In genomic region chr7:144175025-144175424, GRCm38 (mm10) we compare ENCODE assay signal across 10 mouse cellular contexts.
DNase-seq lines count a peak whose midpoint lies in the region; ATAC-seq and TF ChIP-seq lines count a peak whose summit lies in the region.
"Had no signal": no experiment of that assay in that cellular context is flagged by ENCODE, and none has a peak within 500 bp of the region (broad histone marks: within the 10 kb centered on the region; RNA-seq: fewer than 3 reads in every experiment).

No protein-coding gene starts in this region.

- no peaks in the 10 kb centered on the region for H3K9me3 ChIP-seq in kidney, embryonic 14.5 days (ENCODE audit: control insufficient read depth, low read length)
- no peaks in the 10 kb centered on the region for H3K9me3 ChIP-seq in embryonic facial prominence, embryonic 14.5 days (ENCODE audit: control insufficient read depth, low read length)
- no peaks in the 10 kb centered on the region for H3K9me3 ChIP-seq in forebrain, postnatal 0 days (ENCODE audit: low read length)
- no peaks in the 10 kb centered on the region for H3K9me3 ChIP-seq in midbrain, embryonic 16.5 days (replicated peaks; ENCODE audit: control insufficient read depth, low read length, poor library complexity, severe bottlenecking)

- ATAC-seq in kidney, embryonic 14.5 days (ENCODE audit: low FRiP score, low TSS enrichment) = no peak
- ATAC-seq in embryonic facial prominence, embryonic 14.5 days (ENCODE audit: low read depth) = no peak
- no peak for ATAC-seq in forebrain, postnatal 0 days
- peak; percentile 19 for ATAC-seq in midbrain, embryonic 16.5 days

- WGBS in kidney, embryonic 14.5 days = 27% methylated on average over 7 of the region's 7 CpGs
- WGBS in embryonic facial prominence, embryonic 14.5 days = 27% methylated on average over 7 of the region's 7 CpGs
- WGBS in forebrain, postnatal 0 days = 14% methylated on average over 7 of the region's 7 CpGs
- 14% methylated on average over 7 of the region's 7 CpGs for WGBS in midbrain, embryonic 16.5 days

- no peak overlapping the region for H3K27ac ChIP-seq in kidney, embryonic 14.5 days (ENCODE audit: low read depth, low read length)
- H3K27ac ChIP-seq in embryonic facial prominence, embryonic 14.5 days (replicated peaks; ENCODE audit: low read depth, low read length) = no peak overlapping the region
- peak overlapping the region; percentile 94 for H3K27ac ChIP-seq in forebrain, postnatal 0 days (ENCODE audit: low read depth, low read length)
- peak overlapping the region; percentile 93 for H3K27ac ChIP-seq in midbrain, embryonic 16.5 days (ENCODE audit: low read length)

- H3K4me1 ChIP-seq in kidney, embryonic 14.5 days (ENCODE audit: control insufficient read depth, insufficient read depth, low read length) = peaks cover 18% of the 10 kb centered on the region
- no peaks in the 10 kb centered on the region for H3K4me1 ChIP-seq in embryonic facial prominence, embryonic 14.5 days (ENCODE audit: control insufficient read depth, insufficient read depth, low read length)
- peaks cover 19% of the 10 kb centered on the region; the same call in 1 of the 2 replicates for H3K4me1 ChIP-seq in forebrain, postnatal 0 days (ENCODE audit: insufficient read depth)
- H3K4me1 ChIP-seq in midbrain, embryonic 16.5 days (ENCODE audit: control insufficient read depth, insufficient read depth, low read length) = peaks cover 25% of the 10 kb centered on the region

- no peak for TF ChIP-seq CTCF in forebrain, postnatal 0 days (IDR thresholded peaks at IDR 0.05; ENCODE audit: low read depth)

- DNase-seq in kidney, postnatal 25 days = no peak
- no peak for DNase-seq in embryonic facial prominence, embryonic 14.5 days (ENCODE audit: low spot score)
- DNase-seq in forebrain, postnatal 0 days = peak; percentile 52
- DNase-seq in urinary bladder, postnatal 4 days (ENCODE audit: low spot score in 2 of 2) = no peak
- DNase-seq in thymus, postnatal 36 days = no peak
- DNase-seq in cerebellum, adult 8-10 months = no peak
- DNase-seq: adrenal gland, adult 8-10 months; lung, adult 18-20 months had no signal

- H3K4me2 ChIP-seq in kidney, embryonic 14.5 days (replicated peaks; ENCODE audit: low read depth, low read length) = peak overlapping the region; percentile 43
- peak overlapping the region; percentile 56 for H3K4me2 ChIP-seq in embryonic facial prominence, embryonic 14.5 days (ENCODE audit: low read depth, low read length)
- peak overlapping the region; percentile 64 for H3K4me2 ChIP-seq in forebrain, postnatal 0 days (ENCODE audit: low read depth)
- peak overlapping the region; percentile 71 for H3K4me2 ChIP-seq in midbrain, embryonic 16.5 days (ENCODE audit: low read length)

- H3K27me3 ChIP-seq in kidney, embryonic 14.5 days (ENCODE audit: control insufficient read depth, insufficient read depth, low read length) = peaks cover 23% of the 10 kb centered on the region
- peaks cover 46% of the 10 kb centered on the region for H3K27me3 ChIP-seq in embryonic facial prominence, embryonic 14.5 days (replicated peaks; ENCODE audit: control insufficient read depth, insufficient read depth, low read length)
- no peaks in the 10 kb centered on the region for H3K27me3 ChIP-seq in forebrain, postnatal 0 days (ENCODE audit: insufficient read depth, low read length)
- no peaks in the 10 kb centered on the region for H3K27me3 ChIP-seq in midbrain, embryonic 16.5 days (ENCODE audit: control insufficient read depth, insufficient read depth, low read depth, low read length)

- H3K9ac ChIP-seq in kidney, embryonic 14.5 days (ENCODE audit: low read depth, low read length) = no peak overlapping the region
- no peak overlapping the region for H3K9ac ChIP-seq in embryonic facial prominence, embryonic 14.5 days (ENCODE audit: low read depth, low read length)
- peak overlapping the region; percentile 88 for H3K9ac ChIP-seq in forebrain, postnatal 0 days
- peak overlapping the region; percentile 84 for H3K9ac ChIP-seq in midbrain, embryonic 16.5 days (ENCODE audit: low read depth, low read length)

- H3K36me3 ChIP-seq in kidney, embryonic 14.5 days (ENCODE audit: control insufficient read depth, insufficient read depth, low read length) = no peaks in the 10 kb centered on the region
- H3K36me3 ChIP-seq in embryonic facial prominence, embryonic 14.5 days (ENCODE audit: control insufficient read depth, insufficient read depth, low read length) = no peaks in the 10 kb centered on the region
- no peaks in the 10 kb centered on the region for H3K36me3 ChIP-seq in forebrain, postnatal 0 days (ENCODE audit: insufficient read depth)
- H3K36me3 ChIP-seq in midbrain, embryonic 16.5 days (ENCODE audit: control insufficient read depth, insufficient read depth, low read length) = no peaks in the 10 kb centered on the region; the same call in 1 of the 2 replicates

- peak overlapping the region; percentile 23; the same call in 1 of the 2 replicates for H3K4me3 ChIP-seq in kidney, embryonic 14.5 days (ENCODE audit: low read length)
- peak overlapping the region; percentile 28 for H3K4me3 ChIP-seq in embryonic facial prominence, embryonic 14.5 days (ENCODE audit: low read depth, low read length)
- peak overlapping the region; percentile 53 for H3K4me3 ChIP-seq in forebrain, postnatal 0 days (ENCODE audit: low read depth, low read length)
- H3K4me3 ChIP-seq in midbrain, embryonic 16.5 days (ENCODE audit: low read depth, low read length) = peak overlapping the region; percentile 59

Comparison
In these comparisons a context has a peak if more than half of its experiments do, and no peak if none do; other contexts are left out.
1. H3K27ac ChIP-seq: peak in forebrain, postnatal 0 days (single experiment) and midbrain, embryonic 16.5 days (single experiment); none in kidney, embryonic 14.5 days (single experiment) and embryonic facial prominence, embryonic 14.5 days (single experiment).
2. H3K9ac ChIP-seq: peak in forebrain, postnatal 0 days (single experiment) and midbrain, embryonic 16.5 days (single experiment); none in kidney, embryonic 14.5 days (single experiment) and embryonic facial prominence, embryonic 14.5 days (single experiment).
3. Peak in every context shown above with its lines, with median percentiles within 50 percentile points of each other: H3K4me2 ChIP-seq and H3K4me3 ChIP-seq.